Mouse (Mus musculus) embryo, embryonic 10 days (tissue): Measurements from ENCODE around the gene Kcnk4.
"Not testable (repeated sequence)": the region's sequence is repeated elsewhere in the genome, so short reads cannot be mapped to it uniquely, and the experiment has no call there.

Source experiments
- DNase-seq: peaks from one replicate; pipeline ENCODE4 v3.0.0-alpha.2; 2015; ENCODE audit warnings: low spot score

The Kcnk4 gene

DNA sequence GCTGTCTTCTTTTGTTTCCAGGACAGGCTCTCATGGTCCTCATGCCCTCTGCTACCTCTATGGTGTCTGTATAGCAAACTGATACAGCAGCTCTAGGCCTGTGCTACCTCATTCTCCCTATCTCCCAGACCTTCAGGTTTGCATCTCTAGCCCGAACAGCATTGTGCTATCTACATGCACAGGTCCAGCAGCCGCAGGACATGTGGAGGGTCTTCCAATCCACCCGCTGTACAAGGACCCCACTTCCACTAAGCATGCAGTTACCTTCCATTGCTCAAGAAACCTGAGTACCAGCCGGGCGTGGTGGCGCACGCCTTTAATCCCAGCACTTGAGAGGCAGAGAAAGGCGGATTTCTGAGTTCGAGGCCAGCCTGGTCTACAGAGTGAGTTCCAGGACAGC lies 19.8 kb downstream of the Kcnk4 start:
- DNase-seq, result no peak

DNA sequence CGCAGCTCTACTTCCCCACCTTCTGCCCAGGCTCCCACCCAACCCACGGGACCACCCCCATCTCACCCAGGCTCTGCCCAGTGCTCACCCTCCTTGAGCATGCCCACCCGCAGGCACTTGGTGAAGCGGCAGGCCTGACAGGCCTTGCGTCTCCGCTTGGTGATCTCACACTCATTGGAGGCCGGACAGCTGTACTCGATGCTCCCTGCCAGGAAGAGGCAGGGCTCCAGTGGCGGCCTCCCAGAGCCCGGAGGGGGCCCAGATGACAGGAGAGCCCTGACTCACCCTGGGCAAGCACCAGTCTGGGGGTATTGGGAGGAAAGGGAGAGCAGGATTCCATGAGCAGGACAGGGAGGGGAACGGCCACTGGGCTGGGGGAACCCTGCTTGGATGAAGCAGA lies 20.3 kb downstream of the Kcnk4 start:
- no peak for DNase-seq

DNA sequence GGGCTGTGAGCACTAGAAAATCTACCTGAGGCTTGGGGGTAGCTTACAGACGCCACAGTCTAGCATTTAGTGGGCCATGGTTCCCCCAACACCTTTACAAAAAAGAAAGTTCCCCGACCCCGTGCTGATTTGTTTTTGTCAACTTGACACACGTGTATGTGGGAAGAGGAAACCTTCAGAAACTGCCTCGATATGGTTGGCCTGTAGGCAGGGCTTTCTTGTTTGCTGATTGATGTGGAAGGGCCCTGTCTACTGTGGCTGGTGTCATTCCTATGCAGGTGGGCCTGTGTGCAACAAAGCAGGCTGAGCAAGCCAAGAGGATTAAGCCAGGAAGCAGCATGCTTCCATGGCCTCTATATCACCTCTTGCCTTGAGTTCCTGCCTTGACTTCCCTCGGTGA lies 21.3 kb downstream of the Kcnk4 start:
- no peak for DNase-seq

DNA sequence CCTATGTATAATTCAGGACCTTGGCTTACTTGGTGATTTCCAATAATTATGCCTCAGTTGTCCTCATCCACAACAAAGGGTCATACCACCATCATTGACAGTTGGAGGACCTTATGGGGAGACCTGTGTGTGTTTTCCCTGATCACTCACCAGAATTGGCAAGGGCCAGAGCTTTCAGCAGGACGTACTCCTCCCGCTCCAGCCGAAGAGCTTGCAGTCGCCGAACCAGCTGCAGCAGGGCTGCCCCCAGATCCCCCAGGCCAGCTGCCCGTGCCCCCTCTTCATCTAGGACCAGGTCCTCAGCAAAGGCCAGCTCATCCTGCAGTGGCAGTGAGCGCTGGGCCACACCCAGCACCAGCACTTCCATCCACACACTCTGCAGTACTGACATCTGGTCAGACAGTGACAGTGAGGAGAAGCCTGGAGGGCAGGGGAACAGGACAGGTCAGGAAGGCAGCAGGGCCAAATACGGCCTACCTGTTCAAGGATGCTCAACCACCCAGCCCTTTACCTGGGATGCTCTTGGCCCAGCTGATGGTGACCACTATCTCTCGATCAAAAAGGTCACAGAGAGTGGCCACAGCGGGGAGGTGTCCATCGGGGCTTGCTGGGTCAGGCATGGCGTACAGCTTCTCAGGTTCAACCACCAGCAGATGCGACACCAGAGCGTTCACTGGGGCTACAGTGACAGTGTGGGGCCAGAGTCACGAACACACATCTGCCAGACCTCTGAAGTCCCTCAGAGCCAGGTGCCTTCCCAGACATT lies 21.9 kb downstream of the Kcnk4 start:
- DNase-seq, result no peak

DNA sequence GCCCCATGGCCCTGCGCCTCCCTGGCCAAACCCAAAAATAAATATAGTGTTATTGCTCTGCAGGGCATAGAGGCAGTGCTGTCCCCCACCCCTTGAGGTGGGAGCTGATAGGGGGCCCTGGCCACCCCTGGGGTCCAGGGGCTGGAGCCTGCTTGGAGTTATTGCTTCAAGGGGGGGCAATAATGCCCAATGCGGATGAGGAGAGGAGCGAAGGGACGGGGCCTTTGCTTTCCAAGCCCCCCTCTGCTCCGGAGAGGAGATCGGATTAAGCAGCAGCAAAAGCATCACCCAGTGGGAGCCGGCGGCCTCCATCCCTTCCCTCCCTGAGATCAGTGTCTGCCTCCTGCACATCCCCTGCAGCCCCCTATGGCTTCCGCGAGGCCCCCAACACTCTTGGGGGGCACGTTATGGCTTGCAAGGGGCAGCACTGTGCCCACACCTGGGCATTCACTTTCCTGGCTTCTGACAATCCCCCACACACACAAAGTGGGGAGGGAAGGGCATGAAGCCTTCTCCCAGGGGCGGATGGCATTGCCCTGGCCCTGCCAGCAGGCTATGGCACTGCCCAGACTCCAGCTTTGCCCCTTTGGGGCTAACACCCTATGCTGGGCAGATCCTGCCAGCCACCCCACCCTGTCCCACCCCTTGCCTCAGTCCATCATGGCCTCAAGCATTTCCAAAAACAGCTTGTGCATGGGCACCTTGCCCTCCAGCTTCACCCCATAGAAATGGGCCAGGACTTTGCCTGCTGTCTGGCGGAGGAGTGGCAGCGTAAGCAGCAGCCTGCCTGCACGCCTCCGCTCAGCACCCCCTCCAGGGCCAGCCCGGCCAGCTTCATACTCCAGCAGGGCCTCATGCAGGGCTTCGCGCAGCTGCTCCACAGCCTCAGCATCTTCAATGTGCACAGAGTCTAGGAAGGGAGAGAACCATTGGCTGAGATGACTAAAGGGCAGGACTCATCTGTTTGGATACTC lies 22.9 kb downstream of the Kcnk4 start:
- no peak for DNase-seq

DNA sequence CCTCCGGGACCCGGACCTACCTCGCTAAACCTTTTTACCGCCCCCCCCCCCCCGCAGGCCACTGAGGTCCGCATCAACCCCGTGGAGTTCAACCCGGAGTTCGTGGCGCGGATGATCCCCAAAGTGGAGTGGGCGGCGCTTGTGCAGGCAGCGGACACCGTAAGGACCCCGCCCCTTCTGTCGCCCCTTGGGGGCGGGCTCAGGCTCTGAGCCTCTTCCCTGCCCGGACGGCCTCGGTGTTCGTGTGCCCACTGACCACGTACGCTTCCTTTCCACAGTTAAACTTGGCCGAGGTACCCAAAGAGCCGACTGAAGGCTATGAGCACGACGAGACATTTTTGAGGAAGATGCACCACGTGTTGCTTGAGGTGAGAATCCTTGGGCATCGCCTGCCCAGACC lies 24.0 kb downstream of the Kcnk4 start:
- DNase-seq, result peak; percentile 67

DNA sequence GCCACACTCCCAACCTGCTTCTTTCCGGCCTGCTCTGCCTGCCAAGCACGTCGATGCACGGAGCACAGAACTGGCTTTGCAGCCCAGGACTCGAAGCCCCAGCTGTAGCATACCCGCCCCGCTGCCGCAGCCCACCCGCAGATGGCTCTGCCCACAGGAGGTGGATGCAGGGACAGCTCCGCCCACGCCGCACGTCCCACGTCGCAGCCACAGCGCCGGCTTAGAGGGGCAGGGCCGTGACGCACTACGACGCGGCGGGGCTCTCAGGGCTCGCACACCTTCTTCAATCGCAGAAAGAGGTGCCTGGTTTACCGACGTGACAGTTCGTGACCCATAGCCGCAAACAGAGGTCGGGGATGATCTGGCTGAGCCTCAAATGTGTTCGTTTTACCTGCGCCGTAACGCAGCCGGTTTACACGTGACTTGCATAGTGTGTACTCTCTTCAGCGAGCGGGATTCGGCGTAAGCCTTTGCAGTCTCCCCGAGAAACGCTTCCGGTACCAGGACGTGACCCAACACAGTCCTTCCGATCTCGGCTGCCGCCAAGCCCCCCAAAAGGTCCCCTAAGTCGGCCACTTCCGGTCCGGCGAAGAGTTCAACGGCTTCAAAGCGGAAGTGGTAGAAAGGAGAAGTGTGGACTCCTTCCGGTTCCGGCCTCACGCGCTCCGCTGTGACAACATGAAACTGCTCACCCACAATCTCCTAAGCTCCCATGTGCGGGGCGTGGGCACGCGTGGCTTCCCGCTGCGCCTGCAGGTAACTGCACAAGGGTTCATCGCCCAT lies 24.6 kb downstream of the Kcnk4 start, which contains the start of the genes Trmt112 and Prdx5:
Gene Trmt112, plus strand, starts transcription at position 192 of the 783 bp plus-strand sequence.
Gene Prdx5, minus strand, starts transcription at position 600 of the 783 bp plus-strand sequence.
- peak; percentile 96 for DNase-seq

DNA sequence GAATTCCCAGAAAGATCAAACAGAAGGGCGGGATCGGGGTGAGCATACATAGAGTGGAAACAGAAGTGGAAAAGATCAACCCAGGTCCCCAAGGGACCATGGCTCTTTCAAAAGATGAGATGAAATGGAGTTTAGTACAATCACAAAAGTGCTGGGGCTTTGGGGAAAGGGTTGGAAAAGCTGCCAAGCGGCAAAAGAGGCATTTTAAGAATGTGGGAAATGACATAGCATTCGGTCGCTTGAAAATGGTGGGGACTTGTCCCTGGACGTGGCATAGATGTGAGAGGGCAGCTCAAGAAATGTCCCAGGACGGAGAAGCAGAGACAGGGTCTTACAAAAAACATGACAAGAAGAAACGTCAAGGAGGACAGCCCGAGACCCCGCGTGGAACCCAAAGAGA lies 25.3 kb downstream of the Kcnk4 start:
- DNase-seq, result no peak

DNA sequence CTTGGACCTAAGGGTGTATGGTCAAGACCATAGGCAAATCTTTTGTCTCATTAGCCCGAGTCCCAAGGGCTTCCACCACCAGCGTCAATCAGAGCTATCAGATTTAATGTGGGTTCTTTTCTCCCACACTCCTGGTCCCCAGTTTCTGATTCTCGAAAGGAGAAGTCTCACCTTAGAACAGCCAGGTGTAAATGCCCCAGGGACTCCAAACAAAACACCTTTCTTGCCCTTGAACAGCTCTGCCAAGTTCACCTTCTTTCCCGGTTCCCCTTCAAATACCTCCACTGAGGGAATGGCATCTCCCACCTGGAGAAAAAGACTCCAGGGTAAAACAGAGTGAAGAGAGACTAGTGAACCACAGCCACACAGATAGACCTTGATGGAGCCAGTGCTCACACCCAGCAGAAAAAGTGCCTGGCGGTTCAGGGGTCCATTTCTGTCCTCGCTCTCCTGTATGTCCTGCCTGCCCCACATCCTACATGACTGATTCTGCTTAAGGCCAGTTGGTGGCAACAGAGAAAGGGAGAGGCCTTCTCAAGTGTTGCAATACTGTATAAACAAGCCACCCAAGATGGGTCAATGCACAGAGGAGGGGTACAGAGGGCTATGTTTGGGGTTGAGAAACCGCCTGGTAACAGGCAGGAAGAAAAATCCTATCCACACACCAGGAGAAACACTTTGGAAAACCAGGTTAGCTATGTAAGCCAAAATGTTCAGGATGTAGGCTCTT lies 26.3 kb downstream of the Kcnk4 start:
- DNase-seq, result no peak

DNA sequence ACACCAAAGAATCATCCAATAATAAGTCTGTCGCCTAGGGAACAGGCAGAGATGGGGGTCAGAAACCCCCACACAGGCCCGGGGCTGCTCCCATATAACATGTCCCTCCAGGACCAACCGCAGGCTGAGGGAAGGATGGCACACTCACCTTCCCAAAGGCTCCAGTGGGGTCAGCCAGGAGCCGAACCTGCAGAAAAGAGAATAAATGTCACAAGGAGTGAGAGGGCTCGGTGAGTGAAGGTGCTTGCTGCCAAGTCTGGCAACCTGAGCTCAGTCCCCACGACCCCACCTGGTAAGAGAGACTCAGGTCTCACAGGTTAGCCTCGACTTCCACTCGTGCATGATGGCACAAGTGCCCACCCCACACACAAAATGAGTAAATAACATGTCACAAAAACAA lies 27.2 kb downstream of the Kcnk4 start:
- no peak for DNase-seq

DNA sequence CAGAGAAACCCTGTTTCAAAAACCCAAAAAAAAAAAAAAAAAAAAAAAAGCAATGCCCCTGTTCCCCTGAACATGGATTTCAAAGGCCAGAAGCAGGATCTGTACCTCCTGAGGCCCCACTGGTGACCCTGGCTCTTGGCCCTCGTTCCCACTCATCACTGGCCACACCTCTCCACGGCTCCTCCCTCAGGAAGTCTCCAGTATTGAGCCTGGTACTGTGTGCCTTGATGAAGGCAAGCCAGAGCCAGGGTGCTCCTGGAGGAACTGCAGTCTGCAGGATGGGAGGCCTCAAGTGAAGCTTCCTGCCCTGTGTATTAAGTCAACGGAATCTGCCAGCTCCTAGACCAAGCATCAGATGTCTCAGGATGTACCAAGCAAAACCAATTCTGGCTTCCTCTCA lies 28.1 kb downstream of the Kcnk4 start:
- no peak for DNase-seq

DNA sequence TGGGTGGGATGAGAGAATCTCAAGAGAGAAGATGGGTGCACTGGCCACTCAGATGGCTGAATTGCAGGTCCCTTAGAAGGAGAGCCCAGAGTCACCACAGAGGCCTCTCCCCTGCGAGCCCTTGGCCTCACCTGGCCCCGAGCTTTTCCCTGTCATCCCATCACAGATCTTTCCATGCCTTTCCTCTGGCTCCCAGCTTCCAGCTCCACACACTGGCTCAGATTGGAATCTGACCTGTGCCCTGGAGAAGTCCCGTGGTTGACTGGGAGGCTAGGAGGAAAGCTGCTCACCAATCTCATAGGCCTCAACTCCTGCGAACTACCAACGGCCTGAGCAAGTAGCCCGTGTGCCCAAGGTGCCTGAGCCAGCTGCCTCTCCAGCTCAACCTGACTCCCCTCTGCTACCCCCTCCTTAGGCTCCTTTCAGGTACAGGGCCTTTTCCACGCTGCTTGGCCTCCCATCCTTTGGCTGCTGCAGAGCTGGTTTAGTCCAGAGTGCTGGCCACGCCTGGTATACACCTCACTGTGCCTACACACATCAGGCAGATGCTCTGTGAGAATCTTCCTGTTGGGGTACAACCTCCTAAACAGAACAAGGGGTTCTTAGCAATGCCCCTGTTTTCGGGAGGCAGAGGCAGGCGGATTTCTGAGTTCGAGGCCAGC lies 28.7 kb downstream of the Kcnk4 start:
- no peak for DNase-seq

DNA sequence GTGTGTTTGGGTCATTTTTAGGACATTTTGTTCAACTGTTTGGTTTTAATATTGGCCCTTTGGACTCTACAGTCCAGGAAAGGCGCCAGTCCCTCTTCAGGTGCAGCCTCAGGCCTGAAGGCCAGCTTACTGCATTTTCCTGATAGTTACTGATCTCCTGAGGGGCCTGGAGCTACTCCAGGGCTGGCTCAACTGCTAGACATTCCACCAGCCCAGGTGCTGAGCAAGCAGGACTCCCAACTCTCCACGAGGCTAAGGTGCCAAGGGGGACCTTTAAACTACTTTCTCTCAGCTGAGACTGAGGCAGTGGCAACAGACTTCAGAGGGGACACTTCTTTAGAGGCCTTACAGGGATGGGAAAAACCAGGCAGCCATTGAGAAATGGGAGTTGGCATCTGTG lies 29.5 kb downstream of the Kcnk4 start:
- no peak for DNase-seq

DNA sequence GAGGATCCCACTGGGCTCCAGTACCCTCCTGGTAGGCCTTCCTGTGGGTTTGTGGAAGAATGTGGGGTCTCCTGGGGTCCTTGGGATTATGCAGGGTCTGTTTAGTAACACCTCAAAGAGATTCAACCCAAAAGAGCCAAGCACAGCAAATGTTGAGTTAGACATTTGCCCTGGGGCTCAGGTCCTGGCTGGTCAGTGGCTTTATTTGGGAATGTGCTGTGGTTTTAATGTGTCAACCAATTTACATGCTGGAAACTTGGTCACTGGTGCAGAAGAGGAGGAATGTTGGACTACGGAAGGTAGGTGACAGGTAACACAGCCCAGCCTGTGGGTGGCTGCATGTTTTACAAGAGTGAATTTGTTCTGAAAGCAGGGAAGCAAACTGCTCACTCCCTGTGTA lies 31.3 kb downstream of the Kcnk4 start:
- no peak for DNase-seq

DNA sequence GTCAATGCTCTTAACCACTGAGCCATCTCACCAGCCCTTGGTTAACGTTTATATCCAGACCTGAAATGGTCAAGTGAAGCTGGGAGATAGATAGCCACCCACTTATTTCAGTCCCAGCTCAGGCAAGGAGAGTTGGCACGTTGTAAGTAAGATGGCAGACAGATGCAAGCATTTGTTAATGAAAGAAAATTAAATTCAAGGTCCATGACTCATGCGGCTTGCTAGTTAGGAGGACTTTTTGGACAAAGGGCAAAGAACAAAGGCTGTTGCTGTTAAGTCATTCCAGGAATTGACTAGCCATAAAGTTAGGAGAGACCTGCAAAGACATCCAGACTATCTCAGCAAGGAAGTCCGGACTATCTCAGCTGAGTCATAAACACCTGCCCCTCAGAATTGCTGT lies 34.7 kb downstream of the Kcnk4 start:
- DNase-seq, result no peak

DNA sequence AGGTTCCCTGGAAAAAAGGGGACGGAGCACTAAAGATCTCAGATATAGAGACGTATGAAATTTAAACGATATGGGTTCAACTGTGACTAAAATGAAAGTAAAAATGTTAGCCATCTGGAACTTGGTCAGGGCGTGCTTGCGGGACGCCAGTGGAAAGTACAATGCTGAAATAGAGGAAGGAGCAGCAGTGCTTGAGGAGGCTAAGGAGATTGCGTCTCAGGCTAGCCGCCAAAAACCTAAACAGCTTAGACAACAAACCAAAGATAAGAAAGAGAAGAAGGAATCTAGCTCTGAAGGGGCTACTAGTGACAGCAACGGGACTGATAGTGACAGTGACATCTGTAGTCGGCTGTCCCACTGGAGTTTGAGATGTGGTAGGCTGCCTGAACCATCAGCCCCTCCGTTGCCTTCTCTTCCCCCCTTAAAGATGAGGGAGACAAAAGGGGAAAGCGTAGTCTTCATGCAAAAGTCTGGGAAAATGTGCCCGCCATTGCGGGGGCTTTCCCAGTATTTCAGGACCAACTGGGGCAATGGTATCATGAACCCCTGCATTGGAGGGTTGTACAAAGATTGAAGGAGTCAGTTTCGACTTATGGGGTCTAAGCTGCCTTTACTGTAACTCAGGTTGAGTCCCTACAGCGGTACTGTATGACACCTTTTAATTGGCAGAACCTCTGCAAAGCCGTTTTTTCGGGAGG lies 38.6 kb downstream of the Kcnk4 start:
- DNase-seq, result not testable (repeated sequence)

DNA sequence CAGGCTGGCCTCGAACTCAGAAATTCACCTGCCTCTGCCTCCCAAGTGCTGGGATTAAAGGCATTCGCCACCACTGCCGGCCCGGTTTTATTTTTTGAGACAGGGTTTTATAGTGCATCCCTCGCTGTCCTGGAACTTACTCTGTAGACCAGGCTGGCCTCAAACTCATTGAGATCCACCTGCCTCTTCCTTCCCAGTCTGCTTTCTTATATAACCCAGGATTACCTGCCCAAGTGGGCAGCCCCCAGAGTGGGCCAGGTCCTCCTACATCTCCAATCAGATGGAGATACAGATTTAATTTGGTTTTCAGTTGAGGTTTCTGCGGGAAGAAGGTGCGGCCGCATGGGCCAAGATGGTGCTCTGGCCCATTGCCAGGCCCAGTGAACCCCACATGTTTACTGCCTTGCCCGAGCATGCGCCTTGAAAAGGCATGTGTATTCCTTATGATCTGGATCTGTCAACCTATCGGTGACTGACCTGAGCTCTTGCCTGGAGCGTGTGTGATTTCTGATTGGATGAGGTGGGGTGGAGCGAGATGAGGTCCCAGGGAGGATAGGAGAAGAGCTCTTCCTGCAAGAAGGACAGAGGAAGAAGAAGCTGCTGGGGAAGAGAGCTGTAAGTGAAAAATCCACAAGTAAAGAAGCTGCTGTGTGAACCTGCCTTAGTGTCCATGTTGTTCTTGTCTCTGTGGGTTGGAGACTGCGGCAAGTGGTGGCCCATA lies 40.4 kb downstream of the Kcnk4 start:
- no peak for DNase-seq

DNA sequence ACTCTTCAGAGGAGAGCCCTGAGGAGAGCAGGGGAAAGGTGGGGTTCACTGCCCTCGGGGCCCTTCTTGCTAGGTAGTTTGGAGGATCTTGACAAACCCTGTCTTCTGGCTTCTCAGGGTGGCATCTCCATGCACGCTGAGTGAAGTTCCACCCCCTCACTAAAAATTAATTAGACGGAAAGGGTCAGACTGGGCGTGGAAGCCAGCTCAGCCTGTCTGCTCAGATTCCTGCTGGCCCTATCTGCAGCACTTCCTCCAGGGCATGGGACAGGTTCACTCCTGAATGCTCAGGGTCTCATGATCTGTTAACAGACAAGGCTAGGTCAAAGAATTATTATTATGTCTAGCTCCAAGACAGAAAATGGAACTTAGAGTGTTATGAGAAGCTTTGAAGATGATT lies 41.8 kb downstream of the Kcnk4 start:
- DNase-seq, result peak; percentile 6

DNA sequence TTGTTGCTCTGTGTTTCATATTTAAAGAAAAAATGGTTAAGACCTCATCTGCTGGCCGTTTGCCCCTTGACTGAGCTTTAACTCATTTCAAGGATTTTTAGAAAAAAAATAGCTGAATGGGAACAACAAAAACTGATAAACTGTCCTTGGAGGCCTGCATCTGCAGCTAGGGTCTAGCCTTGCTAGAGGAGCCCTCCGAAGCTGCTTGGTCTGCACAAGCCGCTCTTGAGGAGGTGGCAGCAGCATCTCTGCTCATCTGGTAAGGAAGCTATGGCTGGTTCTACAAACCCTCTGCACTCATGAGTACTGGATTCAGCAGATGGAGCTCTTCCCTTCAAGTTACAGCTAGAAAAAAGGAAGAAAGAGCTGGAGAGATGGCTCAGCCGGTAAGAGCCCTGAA lies 56.4 kb downstream of the Kcnk4 start:
- DNase-seq, result no peak

DNA sequence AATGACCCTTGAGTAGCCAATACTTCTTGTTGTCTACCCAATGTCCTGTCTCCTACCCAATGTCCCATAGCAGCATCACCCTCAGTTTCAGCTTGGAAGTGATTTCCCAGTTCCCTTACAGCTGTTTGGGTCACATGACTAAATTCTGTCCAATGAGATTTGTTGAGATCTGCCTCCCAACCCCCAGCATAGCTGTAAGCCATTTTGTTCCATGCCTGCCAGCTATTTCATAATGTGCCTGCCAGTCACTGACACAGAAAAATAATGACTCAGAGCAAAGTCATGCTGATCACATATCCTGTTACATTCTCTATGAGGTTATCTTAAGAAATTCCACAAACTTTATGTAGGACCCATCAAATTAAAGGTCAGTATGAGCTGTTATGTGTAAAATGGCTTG lies 57.5 kb downstream of the Kcnk4 start:
- no peak for DNase-seq
